Mouse (Mus musculus) cortical plate, adult 2 months (tissue): ENCODE measurements around the gene Thnsl2.

ENCODE experiments used
- CTCF ChIP-seq: fragments of 200-500 bp; IDR thresholded peaks from 2 replicates; pipeline ENCODE4 v1.5.1; 2011; ENCODE audit warnings: mild to moderate bottlenecking, control low read depth, low read length; ENCODE audit not compliant: insufficient read depth; ENCODE audit errors: extremely low read depth
- POLR2A ChIP-seq: fragments of 200-500 bp; IDR thresholded peaks from 2 replicates; pipeline ENCODE4 v1.6.1; 2011; ENCODE audit warnings: mild to moderate bottlenecking, low read length, control low read depth; ENCODE audit not compliant: insufficient read depth; ENCODE audit errors: extremely low read depth

DNA sequence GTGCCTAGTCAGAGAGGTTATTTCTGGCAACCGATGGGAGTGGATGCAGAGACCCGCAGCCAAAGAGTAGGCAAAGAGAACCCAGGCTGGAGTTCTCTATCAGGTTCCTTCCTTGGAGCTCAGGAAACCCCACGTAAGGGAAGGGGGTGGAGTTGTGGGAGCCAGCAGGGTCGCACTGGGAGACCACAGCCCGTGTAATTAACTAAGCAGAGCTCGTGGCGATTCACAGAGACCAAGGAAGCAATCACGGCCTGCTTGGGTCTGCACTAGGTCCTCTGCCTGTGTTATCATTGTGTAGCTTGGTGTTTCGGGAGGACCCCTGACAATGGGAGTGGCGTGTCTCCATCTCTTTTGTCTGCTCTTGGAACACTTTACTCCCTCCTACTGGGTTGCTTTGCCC lies 6.9 kb upstream of the Thnsl2 start:
- TF ChIP-seq CTCF (no peak), POLR2A (no peak)
